Mouse (Mus musculus) activated CD4-positive, CD25-positive, alpha-beta regulatory T cell, adult 4 months (primary cell): Measurements from ENCODE around the gene Mtmr11. TPM values are rescaled to one million over a fixed set of nuclear protein-coding genes. Genes with fewer than 3 reads are reported as not detected.
"Not testable (repeated sequence)": the region's sequence is repeated elsewhere in the genome, so short reads cannot be mapped to it uniquely, and the experiment has no call there.

Experiments
- ATAC-seq: one replicate; pipeline ENCODE4 v1.8.0; 2017
- polyA plus RNA-seq, 2 experiments: library from polyadenylated mRNA; unstranded; fragments of 100-300 nt; shearing (Covaris generic); gene quantifications; one replicate each; pipeline ENCODE4 v1.2.1; 2017

Mtmr11 gene
- polyA plus RNA-seq, 2 experiments from 2014 or later = 0.62 to 2.0 TPM

GRCm38 (mm10) chr3:96172197-96173178 lies 10.7 kb downstream of the Mtmr11 start, which contains the start of gene Sf3b4:
Gene Sf3b4 (plus strand): TSS chr3:96172332.
- ATAC-seq = peak; percentile 98

DNA sequence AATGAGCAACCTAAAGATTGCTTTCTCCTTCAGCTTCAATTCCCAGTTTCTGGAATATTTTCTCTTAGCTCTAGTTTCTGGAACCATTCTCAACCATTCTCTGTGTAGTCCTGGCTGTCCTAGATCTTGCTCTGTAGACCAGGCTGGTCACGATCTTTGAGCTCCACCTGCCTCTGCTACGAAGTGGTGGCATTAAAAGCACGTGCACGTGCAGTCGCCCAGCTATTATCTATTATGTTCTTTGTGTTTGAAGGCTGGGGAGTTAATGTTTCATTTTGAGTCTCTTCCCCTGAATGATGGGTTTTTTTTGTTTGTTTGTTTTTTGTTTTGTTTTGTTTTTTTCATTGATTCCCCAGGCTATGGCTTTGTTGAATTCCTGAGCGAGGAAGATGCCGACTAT lies 11.4 kb downstream of the Mtmr11 start:
- no peak for ATAC-seq

- not testable (repeated sequence) for ATAC-seq
Measured at GRCm38 (mm10) chr3:96174042-96174441, 12.2 kb downstream of the Mtmr11 start.

- no peak for ATAC-seq
Measured at GRCm38 (mm10) chr3:96175251-96175650, 13.4 kb downstream of the Mtmr11 start.

GRCm38 (mm10) chr3:96178427-96178826 lies 16.6 kb downstream of the Mtmr11 start:
- ATAC-seq = no peak

- ATAC-seq = no peak
Measured at GRCm38 (mm10) chr3:96178902-96179301, 17.1 kb downstream of the Mtmr11 start.

GRCm38 (mm10) chr3:96179531-96179930 lies 17.7 kb downstream of the Mtmr11 start:
- no peak for ATAC-seq

GRCm38 (mm10) chr3:96180727-96181477 lies 19.1 kb downstream of the Mtmr11 start, which contains the start of gene Sv2a:
Gene Sv2a (plus strand): TSS chr3:96181151.
- peak; percentile 75 for ATAC-seq

- no peak for ATAC-seq
Measured at GRCm38 (mm10) chr3:96181510-96182381, 19.9 kb downstream of the Mtmr11 start.

DNA sequence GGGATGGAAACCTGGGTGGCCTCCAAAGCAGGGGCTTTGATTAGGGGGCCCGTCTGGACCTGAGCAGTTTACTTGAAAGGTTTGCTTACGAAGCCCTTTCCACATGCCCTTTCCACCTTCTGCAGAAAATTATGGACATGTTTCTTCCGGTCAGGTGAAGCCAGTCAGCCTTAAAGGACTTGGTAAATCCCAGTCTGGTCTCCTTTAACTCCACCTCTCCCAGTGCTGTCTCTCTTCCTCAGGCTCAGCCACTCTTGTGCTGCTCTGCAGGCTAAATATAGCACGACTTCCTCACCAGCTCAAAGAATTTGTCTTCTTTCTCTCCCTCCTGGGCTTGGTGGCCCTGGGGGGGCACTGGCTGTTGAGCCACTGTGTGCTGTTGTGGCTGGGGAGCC lies 20.6 kb downstream of the Mtmr11 start:
- no peak for ATAC-seq

- ATAC-seq = no peak
Measured at GRCm38 (mm10) chr3:96192977-96193376, 31.2 kb downstream of the Mtmr11 start.

GRCm38 (mm10) chr3:96194966-96195365 lies 33.2 kb downstream of the Mtmr11 start:
- peak; percentile 6 for ATAC-seq

GRCm38 (mm10) chr3:96195616-96196313 lies 34.0 kb downstream of the Mtmr11 start:
- ATAC-seq = no peak

DNA sequence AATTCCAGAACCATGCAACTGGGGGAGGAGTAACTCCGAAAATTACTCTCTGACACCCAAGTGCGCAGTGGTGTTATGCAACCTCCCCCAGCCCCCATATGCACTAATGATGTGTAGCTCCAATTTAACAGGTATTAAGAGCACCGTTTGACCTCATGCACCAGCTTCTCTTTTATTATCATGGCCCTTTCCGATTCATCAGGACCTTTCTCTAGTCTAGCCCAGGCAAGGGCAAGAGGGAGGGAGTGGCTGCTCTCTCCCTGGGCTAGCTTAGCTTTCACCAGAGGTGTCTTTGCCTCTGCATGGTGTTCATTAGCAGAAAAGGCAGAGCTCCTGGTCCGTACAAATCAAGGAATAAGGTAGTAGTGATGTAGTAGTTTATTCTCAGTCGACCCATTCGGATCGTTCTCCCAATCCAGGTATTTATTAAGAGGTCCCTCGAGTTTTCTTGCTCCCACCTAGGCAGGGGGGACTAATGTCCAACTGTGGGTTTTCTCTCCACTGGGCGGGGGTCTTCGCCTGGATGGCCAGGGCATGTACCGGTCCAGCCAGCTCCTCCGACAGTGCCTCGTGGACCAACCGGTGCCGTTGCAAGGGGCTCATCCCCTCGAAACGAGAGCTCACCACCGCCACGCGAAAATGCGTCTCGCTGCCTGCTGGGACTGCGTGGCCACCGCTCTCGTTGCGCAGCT lies 34.8 kb downstream of the Mtmr11 start:
- ATAC-seq = no peak

- ATAC-seq = peak; percentile 80
Measured at GRCm38 (mm10) chr3:96197129-96197749, 35.4 kb downstream of the Mtmr11 start.

GRCm38 (mm10) chr3:96198181-96198580 lies 36.4 kb downstream of the Mtmr11 start:
- peak; percentile 82 for ATAC-seq

GRCm38 (mm10) chr3:96198601-96199251 lies 36.9 kb downstream of the Mtmr11 start:
- ATAC-seq = not testable (repeated sequence)

DNA sequence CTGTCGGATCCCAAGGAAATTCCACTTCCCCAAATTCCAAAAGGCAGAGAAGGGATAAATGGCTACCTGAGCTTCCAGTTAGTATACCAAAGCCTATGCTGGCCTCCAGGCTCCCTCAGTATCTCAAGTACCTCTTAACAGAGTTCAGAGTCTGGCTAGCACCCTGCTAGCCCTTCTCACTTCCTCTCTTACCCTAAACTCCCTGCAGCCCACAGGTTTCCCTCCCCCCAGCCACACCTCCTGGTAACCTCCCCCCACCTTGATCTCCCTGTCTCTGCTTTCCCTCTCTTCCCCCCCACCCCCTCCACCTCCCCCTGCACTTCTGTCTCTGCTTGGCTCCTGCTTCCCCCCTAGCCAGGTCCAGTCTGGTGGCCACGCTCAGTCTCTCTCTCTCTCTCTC lies 37.9 kb downstream of the Mtmr11 start:
- ATAC-seq = no peak

GRCm38 (mm10) chr3:96207819-96208218 lies 46.0 kb downstream of the Mtmr11 start:
- no peak for ATAC-seq

GRCm38 (mm10) chr3:96209242-96209641 lies 47.4 kb downstream of the Mtmr11 start:
- no peak for ATAC-seq
